Mouse (Mus musculus): ENCODE data around the gene Meaf6. TPM values are rescaled to one million over a fixed set of nuclear protein-coding genes. Genes with fewer than 3 reads are reported as not detected.

The Meaf6 gene
- polyA plus RNA-seq, 1 experiment from 2014 or later: 60.2 TPM

- no peak overlapping the region for H3K27ac ChIP-seq (ENCODE audit: low read depth)
- H3K4me1 ChIP-seq (replicated peaks; ENCODE audit: control insufficient read depth, insufficient read depth, low read length): no peaks in the 10 kb centered on the region; the same call in 1 of the 2 replicates
- no peaks in the 10 kb centered on the region for H3K27me3 ChIP-seq (replicated peaks; ENCODE audit: control insufficient read depth, insufficient read depth, low read length)
- WGBS: 77% methylated on average over 2 of the region's 2 CpGs
- H3K9me3 ChIP-seq (ENCODE audit: control insufficient read depth, low read length): no peaks in the 10 kb centered on the region
- no peak for DNase-seq (ENCODE audit: low spot score)
- H3K36me3 ChIP-seq (ENCODE audit: control insufficient read depth, insufficient read depth, low read length): no peaks in the 10 kb centered on the region
- no peak for ATAC-seq (replicated peaks; ENCODE audit: low FRiP score, low TSS enrichment, low read depth)
- H3K9ac ChIP-seq (ENCODE audit: low read length): no peak overlapping the region
- no peak overlapping the region for H3K4me2 ChIP-seq (ENCODE audit: low read length)
- H3K4me3 ChIP-seq (ENCODE audit: low read depth, low read length): no peak overlapping the region
Measured at GRCm38 (mm10) chr4:125158081-125158480, 73.1 kb downstream of the Meaf6 start.

GRCm38 (mm10) chr4:125158581-125159317 is 73.8 kb downstream of the Meaf6 start:
- Histone ChIP-seq H3K4me3 (ENCODE audit: low read depth, low read length) (no peak overlapping the region), H3K9ac (ENCODE audit: low read length) (no peak overlapping the region), H3K27me3 (replicated peaks; ENCODE audit: control insufficient read depth, insufficient read depth, low read length) (no peaks in the 10 kb centered on the region), H3K27ac (ENCODE audit: low read depth) (no peak overlapping the region), H3K36me3 (ENCODE audit: control insufficient read depth, insufficient read depth, low read length) (no peaks in the 10 kb centered on the region), H3K4me1 (replicated peaks; ENCODE audit: control insufficient read depth, insufficient read depth, low read length) (no peaks in the 10 kb centered on the region; the same call in 1 of the 2 replicates), H3K4me2 (ENCODE audit: low read length) (no peak overlapping the region), H3K9me3 (ENCODE audit: control insufficient read depth, low read length) (no peaks in the 10 kb centered on the region)
- WGBS: 60% methylated on average over 20 of the region's 20 CpGs
- no peak for DNase-seq (ENCODE audit: low spot score)
- ATAC-seq (replicated peaks; ENCODE audit: low FRiP score, low TSS enrichment, low read depth): no peak

GRCm38 (mm10) chr4:125160320-125160950 is 75.5 kb downstream of the Meaf6 start:
- H3K27ac ChIP-seq (ENCODE audit: low read depth): no peak overlapping the region
- DNase-seq (ENCODE audit: low spot score) (peak; percentile 95), ATAC-seq (replicated peaks; ENCODE audit: low FRiP score, low TSS enrichment, low read depth) (peak; percentile 79)
- H3K4me3 ChIP-seq (ENCODE audit: low read depth, low read length): no peak overlapping the region
- no peak overlapping the region for H3K9ac ChIP-seq (ENCODE audit: low read length)
- no peaks in the 10 kb centered on the region; the same call in 1 of the 2 replicates for H3K4me1 ChIP-seq (replicated peaks; ENCODE audit: control insufficient read depth, insufficient read depth, low read length)
- H3K36me3 ChIP-seq (ENCODE audit: control insufficient read depth, insufficient read depth, low read length): no peaks in the 10 kb centered on the region
- H3K27me3 ChIP-seq (replicated peaks; ENCODE audit: control insufficient read depth, insufficient read depth, low read length): no peaks in the 10 kb centered on the region
- peak overlapping the region; percentile 29 for H3K4me2 ChIP-seq (ENCODE audit: low read length)
- H3K9me3 ChIP-seq (ENCODE audit: control insufficient read depth, low read length): no peaks in the 10 kb centered on the region
- 6% methylated on average over 19 of the region's 19 CpGs for WGBS

- H3K27ac ChIP-seq (ENCODE audit: low read depth): no peak overlapping the region
- no peaks in the 10 kb centered on the region; the same call in 1 of the 2 replicates for H3K4me1 ChIP-seq (replicated peaks; ENCODE audit: control insufficient read depth, insufficient read depth, low read length)
- no peak overlapping the region for H3K4me3 ChIP-seq (ENCODE audit: low read depth, low read length)
- H3K4me2 ChIP-seq (ENCODE audit: low read length): peak overlapping the region; percentile 29; the same call in 1 of the 2 replicates
- DNase-seq (ENCODE audit: low spot score) (no peak), ATAC-seq (replicated peaks; ENCODE audit: low FRiP score, low TSS enrichment, low read depth) (no peak)
- H3K9me3 ChIP-seq (ENCODE audit: control insufficient read depth, low read length): no peaks in the 10 kb centered on the region
- no peak overlapping the region for H3K9ac ChIP-seq (ENCODE audit: low read length)
- 69% methylated on average over 10 of the region's 10 CpGs for WGBS
- no peaks in the 10 kb centered on the region for H3K27me3 ChIP-seq (replicated peaks; ENCODE audit: control insufficient read depth, insufficient read depth, low read length)
- H3K36me3 ChIP-seq (ENCODE audit: control insufficient read depth, insufficient read depth, low read length): no peaks in the 10 kb centered on the region
Measured at GRCm38 (mm10) chr4:125160951-125161331, 76.0 kb downstream of the Meaf6 start.

- Histone ChIP-seq H3K4me3 (ENCODE audit: low read depth, low read length) (no peak overlapping the region), H3K9ac (ENCODE audit: low read length) (no peak overlapping the region), H3K27me3 (replicated peaks; ENCODE audit: control insufficient read depth, insufficient read depth, low read length) (no peaks in the 10 kb centered on the region), H3K4me2 (ENCODE audit: low read length) (no peak overlapping the region), H3K4me1 (replicated peaks; ENCODE audit: control insufficient read depth, insufficient read depth, low read length) (no peaks in the 10 kb centered on the region; the same call in 1 of the 2 replicates), H3K9me3 (ENCODE audit: control insufficient read depth, low read length) (no peaks in the 10 kb centered on the region), H3K36me3 (ENCODE audit: control insufficient read depth, insufficient read depth, low read length) (no peaks in the 10 kb centered on the region), H3K27ac (ENCODE audit: low read depth) (no peak overlapping the region)
- 58% methylated on average over 8 of the region's 8 CpGs for WGBS
- DNase-seq (ENCODE audit: low spot score) (no peak), ATAC-seq (replicated peaks; ENCODE audit: low FRiP score, low TSS enrichment, low read depth) (no peak)
Measured at GRCm38 (mm10) chr4:125161392-125161791, 76.5 kb downstream of the Meaf6 start.

- 57% methylated on average over 7 of the region's 7 CpGs for WGBS
- no peak for DNase-seq (ENCODE audit: low spot score)
- H3K27ac ChIP-seq (ENCODE audit: low read depth): no peak overlapping the region
Measured at GRCm38 (mm10) chr4:125162701-125163100, 77.8 kb downstream of the Meaf6 start.

More at GRCm38 (mm10) chr4:125162701-125163100, 77.8 kb downstream of the Meaf6 start:
- H3K9ac ChIP-seq (ENCODE audit: low read length): no peak overlapping the region
- H3K36me3 ChIP-seq (ENCODE audit: control insufficient read depth, insufficient read depth, low read length): no peaks in the 10 kb centered on the region
- H3K4me1 ChIP-seq (replicated peaks; ENCODE audit: control insufficient read depth, insufficient read depth, low read length): no peaks in the 10 kb centered on the region; the same call in 1 of the 2 replicates
- no peak overlapping the region for H3K4me2 ChIP-seq (ENCODE audit: low read length)
- H3K4me3 ChIP-seq (ENCODE audit: low read depth, low read length): no peak overlapping the region
- H3K27me3 ChIP-seq (replicated peaks; ENCODE audit: control insufficient read depth, insufficient read depth, low read length): no peaks in the 10 kb centered on the region
- ATAC-seq (replicated peaks; ENCODE audit: low FRiP score, low TSS enrichment, low read depth): no peak
- no peaks in the 10 kb centered on the region for H3K9me3 ChIP-seq (ENCODE audit: control insufficient read depth, low read length)

Other genes with a start within 250 kb of the Meaf6 start
- 41.6 and 41.7 TPM in 2 replicates for gene Yrdc, start 234.5 kb upstream of the Meaf6 start, polyA plus RNA-seq (2014; fragmentation: Nextera tagmentation; extraction: Ambion mirVana)
- 46.0 and 54.4 TPM in 2 replicates for gene 1110065P20Rik, start 233.9 kb upstream of the Meaf6 start, polyA plus RNA-seq (2014; fragmentation: Nextera tagmentation; extraction: Ambion mirVana)
- gene Maneal, start 223.0 kb upstream of the Meaf6 start, polyA plus RNA-seq (2014; fragmentation: Nextera tagmentation; extraction: Ambion mirVana): 1.0 and 1.5 TPM in 2 replicates
- gene Epha10, start 204.2 kb upstream of the Meaf6 start, polyA plus RNA-seq (2014; fragmentation: Nextera tagmentation; extraction: Ambion mirVana): 0.19 and 0.20 TPM in 2 replicates
- gene 9930104L06Rik, start 148.1 kb upstream of the Meaf6 start, polyA plus RNA-seq (2014; fragmentation: Nextera tagmentation; extraction: Ambion mirVana): 4.4 and 4.8 TPM in 2 replicates
- gene Cdca8, start 145.8 kb upstream of the Meaf6 start, polyA plus RNA-seq (2014; fragmentation: Nextera tagmentation; extraction: Ambion mirVana): 138 TPM in 2 replicates
- 13.9 and 14.6 TPM in 2 replicates for gene Rspo1, start 98.7 kb upstream of the Meaf6 start, polyA plus RNA-seq (2014; fragmentation: Nextera tagmentation; extraction: Ambion mirVana)
- 76.2 and 96.4 TPM in 2 replicates for gene Gnl2, start 68.5 kb upstream of the Meaf6 start, polyA plus RNA-seq (2014; fragmentation: Nextera tagmentation; extraction: Ambion mirVana)
- gene Dnali1, start 19.4 kb upstream of the Meaf6 start, polyA plus RNA-seq (2014; fragmentation: Nextera tagmentation; extraction: Ambion mirVana): 0.14 TPM in 1 of 2 replicates, not detected in the other
- 28.8 and 30.4 TPM in 2 replicates for gene Snip1, start 18.5 kb upstream of the Meaf6 start, polyA plus RNA-seq (2014; fragmentation: Nextera tagmentation; extraction: Ambion mirVana)
- gene Zc3h12a, start 42.7 kb downstream of the Meaf6 start, polyA plus RNA-seq (2014; fragmentation: Nextera tagmentation; extraction: Ambion mirVana): 0.81 and 1.2 TPM in 2 replicates